Mouse (Mus musculus) mouse embryonic stem cell (cell line): ENCODE results near the gene Polr2f.

Source experiments
- in situ Hi-C, 2 experiments: fragments of 300-500 bp; cut with MboI; formaldehyde crosslinking; loops; 1 replicate in 1 of 2; 3 replicates in 1 of 2; pipeline ENCODE4 v1.14.3; 2019 to 2020; ENCODE audit warnings: low sequenced_read_pairs in 2 of 2, low pct_unique_long_range_greater_than_20kb in 1 of 2, mixed read lengths in 1 of 2; ENCODE audit not compliant: unreplicated experiment in 1 of 2

Gene Polr2f

GRCm38 (mm10) chr15:79143316-79143715 lies 2.5 kb downstream of the Polr2f start:
- in situ Hi-C loops, result no loop called here

- in situ Hi-C loops, result no loop called here
Measured at GRCm38 (mm10) chr15:79144021-79144420, 3.2 kb downstream of the Polr2f start.

GRCm38 (mm10) chr15:79145522-79145921 lies 4.7 kb downstream of the Polr2f start:
- in situ Hi-C loops, result no loop called here

DNA sequence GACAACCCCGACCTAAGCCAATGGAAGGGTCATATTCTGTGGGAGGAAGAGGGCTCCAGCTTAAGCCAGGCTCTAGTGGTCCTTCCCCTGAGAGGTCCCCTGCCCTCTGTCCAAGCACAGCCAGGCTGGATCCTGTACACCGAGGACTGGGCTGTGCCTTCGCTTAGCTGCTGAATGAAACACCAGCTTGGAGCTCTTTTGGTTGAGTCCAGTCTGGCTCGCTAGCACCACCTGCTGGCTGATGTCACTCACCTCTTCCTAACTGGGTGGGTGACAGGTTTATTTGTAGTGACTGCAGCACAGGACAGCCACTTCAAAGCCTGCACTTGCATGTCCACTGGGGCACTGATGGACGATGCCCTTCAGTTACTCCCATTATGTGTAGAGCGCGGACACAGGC lies 7.7 kb downstream of the Polr2f start:
- in situ Hi-C loops, result no loop called here

DNA sequence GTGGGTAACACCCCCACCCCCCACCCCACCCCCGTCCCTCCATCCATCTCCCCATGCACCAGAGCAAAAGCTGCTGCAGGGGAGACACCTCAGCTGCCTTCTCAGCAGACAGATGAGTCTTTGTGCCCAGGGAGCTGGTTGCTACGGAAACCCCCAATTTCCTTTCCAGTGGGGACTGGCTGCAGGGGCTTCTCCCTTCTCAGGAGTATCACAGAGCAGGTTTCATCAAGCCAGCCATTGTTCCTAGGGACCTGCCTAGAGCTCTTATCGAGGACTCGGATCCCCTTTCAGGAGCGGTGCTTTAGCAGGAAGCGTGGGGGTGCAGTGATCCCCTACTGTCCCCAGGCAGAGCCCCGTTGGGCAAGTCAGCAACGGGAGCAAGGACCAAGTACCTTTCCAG lies 11.1 kb downstream of the Polr2f start:
- in situ Hi-C loops, result no loop called here

DNA sequence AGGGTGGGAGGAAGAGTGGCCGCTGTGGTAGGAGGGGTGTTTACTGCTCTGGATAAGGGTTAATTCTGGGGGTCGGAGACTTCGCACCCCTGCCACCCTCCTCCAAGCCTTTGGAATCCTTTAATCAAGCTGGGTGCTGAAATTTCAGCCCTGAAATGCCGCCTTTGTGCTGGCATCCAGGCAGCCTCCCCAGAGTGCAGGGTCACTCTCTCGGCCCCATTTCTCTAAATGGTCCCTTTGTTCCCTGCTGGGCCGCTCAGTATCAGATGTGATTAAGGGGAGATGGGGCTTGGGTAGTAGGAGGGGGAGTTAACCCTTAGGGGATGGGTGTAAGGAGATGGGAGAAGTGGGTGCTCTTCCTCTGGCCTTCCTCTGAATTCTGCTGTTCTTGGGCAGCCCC lies 11.9 kb downstream of the Polr2f start:
- in situ Hi-C loops, result no loop called here

- in situ Hi-C loops, result no loop called here
Measured at GRCm38 (mm10) chr15:79155572-79155971, 14.8 kb downstream of the Polr2f start.

GRCm38 (mm10) chr15:79162301-79162700 lies 21.5 kb downstream of the Polr2f start:
- in situ Hi-C loops, result no loop called here

DNA sequence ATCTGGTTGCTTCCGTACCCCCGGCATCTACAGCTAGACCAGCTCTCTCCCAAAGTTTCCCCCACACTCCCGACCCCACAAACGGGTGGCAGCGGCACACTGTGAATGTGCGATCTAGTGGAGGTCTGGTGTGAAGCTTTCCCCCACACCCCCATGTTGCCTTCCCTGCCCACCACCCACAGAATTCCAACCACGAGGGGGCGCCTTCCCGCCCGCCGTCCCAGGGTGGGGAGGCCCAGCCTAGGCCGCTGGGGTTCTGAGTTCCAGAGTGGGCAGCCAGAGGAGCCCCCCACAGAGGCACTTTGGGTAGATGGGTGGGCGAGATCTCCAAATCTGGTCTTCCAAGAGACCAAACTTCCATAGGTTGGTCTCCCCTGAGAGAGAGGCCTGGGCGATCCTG lies 22.0 kb downstream of the Polr2f start:
- in situ Hi-C loops, result no loop called here

DNA sequence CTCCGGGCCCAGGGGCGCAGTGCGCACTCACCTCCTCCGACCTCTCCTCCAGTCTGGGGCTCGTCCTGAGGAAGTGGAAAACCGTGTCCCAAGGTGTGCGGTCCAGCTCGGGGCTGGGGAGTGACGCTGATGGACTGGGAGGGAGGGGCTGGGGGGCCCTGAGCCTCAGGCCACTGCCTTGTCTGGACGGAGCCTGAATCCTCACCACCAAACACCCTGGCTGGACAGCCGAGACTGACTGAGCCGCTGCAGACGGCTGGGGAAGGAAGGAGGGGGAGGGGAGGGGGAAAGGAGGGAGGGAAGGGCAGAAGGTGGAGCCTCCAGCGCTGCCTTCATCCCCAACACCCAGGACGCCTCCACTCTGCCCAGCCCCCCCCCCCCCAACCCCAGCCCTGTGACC lies 23.4 kb downstream of the Polr2f start:
- in situ Hi-C loops, result no loop called here

- in situ Hi-C loops, result no loop called here
Measured at GRCm38 (mm10) chr15:79165140-79165539, 24.3 kb downstream of the Polr2f start, which contains the start of gene Sox10. Sox10 (minus strand) TSS chr15:79165240.

DNA sequence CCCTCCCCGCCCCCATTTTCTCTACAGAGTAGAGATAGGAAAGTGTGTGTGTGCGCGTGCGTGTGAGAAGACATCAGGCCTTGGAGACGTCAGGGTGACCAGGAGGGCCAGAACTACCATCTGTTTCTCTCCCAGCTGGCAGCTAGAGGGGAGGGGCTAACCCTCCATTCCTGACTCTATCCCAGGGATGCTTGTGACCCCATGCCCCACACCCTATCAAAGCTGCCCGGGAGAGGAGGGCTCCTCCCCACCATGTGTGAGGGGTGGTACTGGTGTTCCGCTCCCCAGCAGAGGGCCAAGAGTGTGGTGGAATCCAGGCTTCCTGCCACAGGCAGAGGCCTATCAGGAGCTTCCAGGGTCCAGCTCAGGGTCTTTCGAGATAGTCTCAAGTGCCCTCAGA lies 25.9 kb downstream of the Polr2f start:
- in situ Hi-C loops, result no loop called here

- in situ Hi-C loops, result no loop called here
Measured at GRCm38 (mm10) chr15:79176905-79177304, 36.1 kb downstream of the Polr2f start.

GRCm38 (mm10) chr15:79185213-79185612 lies 44.4 kb downstream of the Polr2f start:
- in situ Hi-C loops, result no loop called here

GRCm38 (mm10) chr15:79187819-79188218 lies 47.0 kb downstream of the Polr2f start:
- in situ Hi-C loops, result no loop called here

GRCm38 (mm10) chr15:79191426-79191825 lies 50.6 kb downstream of the Polr2f start:
- in situ Hi-C loops, result no loop called here

DNA sequence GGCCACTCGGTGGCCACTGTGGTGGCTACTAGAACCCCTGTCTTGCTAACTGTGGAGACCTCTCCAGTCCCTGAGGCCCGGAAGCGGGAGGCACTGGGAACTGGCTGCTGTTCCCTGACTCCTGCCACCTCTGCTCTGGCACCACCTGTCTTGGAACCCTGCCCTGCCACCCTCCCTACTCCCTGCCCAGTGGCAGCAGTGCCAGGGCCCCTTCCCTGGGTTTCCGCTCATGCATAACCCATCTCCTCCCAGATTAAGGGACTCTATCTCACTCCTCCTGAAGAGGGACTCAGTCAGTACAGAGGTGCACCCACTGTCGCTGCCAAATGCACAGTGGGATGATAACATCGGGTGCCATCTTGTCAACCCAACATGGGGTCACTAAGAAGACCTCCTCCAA lies 51.6 kb downstream of the Polr2f start:
- in situ Hi-C loops, result no loop called here

DNA sequence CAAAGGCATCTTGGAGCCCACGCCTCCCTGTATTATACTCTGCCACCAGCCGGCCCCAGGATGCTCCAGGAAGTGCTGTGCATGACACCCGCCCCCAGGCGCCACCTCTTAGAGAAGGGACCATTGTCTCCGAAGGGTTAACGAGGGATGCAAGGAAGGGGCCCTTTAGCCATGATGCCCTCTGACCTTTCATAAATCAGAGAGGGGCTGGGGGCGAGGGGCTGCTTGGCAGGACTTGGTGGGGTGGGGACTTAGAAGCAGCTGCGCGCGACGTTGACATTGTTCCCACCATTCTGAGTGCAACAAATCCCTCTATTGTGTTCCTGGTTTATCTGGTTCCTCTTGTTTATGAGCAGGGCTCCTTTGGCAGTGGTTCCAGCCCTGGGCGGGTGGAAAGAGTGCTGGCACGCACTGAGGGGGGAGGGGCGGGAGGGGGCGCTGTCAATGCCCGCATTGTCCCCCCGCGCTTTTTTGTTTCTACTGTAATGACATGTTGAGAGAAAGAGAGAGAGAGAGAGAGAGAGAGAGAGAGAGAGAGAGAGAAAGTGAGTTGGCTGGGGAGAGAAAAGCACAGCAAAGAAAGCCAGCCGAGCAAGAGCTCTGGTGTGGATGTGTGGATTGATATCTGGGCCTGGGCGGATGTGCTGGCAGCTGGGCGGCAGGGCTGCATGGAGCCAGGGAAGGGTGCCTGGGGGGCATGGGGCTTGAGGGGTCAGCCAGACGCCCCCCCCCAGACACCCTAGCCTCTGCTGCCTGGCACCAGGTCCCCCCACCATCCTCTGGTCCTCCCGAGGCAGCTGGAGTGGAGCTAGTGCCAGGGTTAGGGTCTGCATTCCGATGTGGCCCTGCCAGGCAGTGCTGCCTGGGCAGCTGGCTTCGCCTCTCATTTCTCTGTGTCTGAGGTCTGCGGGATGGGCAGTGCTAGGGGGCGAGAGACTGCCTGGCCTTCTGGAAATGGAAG lies 52.4 kb downstream of the Polr2f start:
- in situ Hi-C loops, result no loop called here

GRCm38 (mm10) chr15:79194048-79194447 lies 53.2 kb downstream of the Polr2f start:
- in situ Hi-C loops, result no loop called here

- in situ Hi-C loops, result no loop called here
Measured at GRCm38 (mm10) chr15:79194946-79195345, 54.1 kb downstream of the Polr2f start.
